Mouse (Mus musculus) gastrocnemius, postnatal 36 days (tissue): ENCODE data around the gene Zbtb18. TPM values are rescaled to one million over a fixed set of nuclear protein-coding genes. Genes with fewer than 3 reads are reported as not detected.
"Not testable (repeated sequence)": the region's sequence is repeated elsewhere in the genome, so short reads cannot be mapped to it uniquely, and the experiment has no call there.

ENCODE experiments used
- DNase-seq, 2 experiments: peaks; one replicate each; pipeline ENCODE4 v3.0.0; 2022
- intact Hi-C: fragments of 180-260 bp; cut with DNase I; formaldehyde crosslinking; loops from one replicate; pipeline ENCODE4 v1.15.1; 2025
- total RNA-seq, 2 experiments: library from RNA; stranded (reverse); gene quantifications; 2 replicates each; pipeline ENCODE4 v1.2.3; 2021

Gene Zbtb18
- total RNA-seq, 2 experiments from 2014 or later: 89.0 to 92.0 TPM

- intact Hi-C loops: no loop called here
- DNase-seq: no peak
Observed at GRCm38 (mm10) chr1:177445461-177446130, 3.4 kb downstream of the Zbtb18 start.

GRCm38 (mm10) chr1:177447086-177447485, 4.9 kb downstream of the Zbtb18 start:
- intact Hi-C loops: no loop called here
- DNase-seq: no peak

GRCm38 (mm10) chr1:177447541-177448111, 5.5 kb downstream of the Zbtb18 start:
- intact Hi-C loops: no loop called here
- DNase-seq: no peak

- DNase-seq: no peak
- intact Hi-C loops: no loop called here
Observed at GRCm38 (mm10) chr1:177448121-177448561, 6.0 kb downstream of the Zbtb18 start.

GRCm38 (mm10) chr1:177448921-177449320, 6.8 kb downstream of the Zbtb18 start:
- intact Hi-C loops: no loop called here
- no peak for DNase-seq

- DNase-seq, intact Hi-C loops: not testable (repeated sequence)
Observed at GRCm38 (mm10) chr1:177449857-177450256, 7.7 kb downstream of the Zbtb18 start.

GRCm38 (mm10) chr1:177451041-177451440, 8.9 kb downstream of the Zbtb18 start:
- intact Hi-C loops: no loop called here
- DNase-seq: no peak

GRCm38 (mm10) chr1:177451991-177452431, 9.9 kb downstream of the Zbtb18 start:
- no peak for DNase-seq
- intact Hi-C loops: no loop called here

- DNase-seq: no peak
- intact Hi-C loops: no loop called here
Observed at GRCm38 (mm10) chr1:177452987-177453386, 10.8 kb downstream of the Zbtb18 start.

- intact Hi-C loops: no loop called here
- no peak for DNase-seq
Observed at GRCm38 (mm10) chr1:177453806-177454205, 11.7 kb downstream of the Zbtb18 start.

GRCm38 (mm10) chr1:177454492-177454891, 12.3 kb downstream of the Zbtb18 start:
- no peak for DNase-seq
- intact Hi-C loops: no loop called here

GRCm38 (mm10) chr1:177455466-177455865, 13.3 kb downstream of the Zbtb18 start:
- intact Hi-C loops: no loop called here
- no peak for DNase-seq

- intact Hi-C loops: no loop called here
- DNase-seq: no peak
Observed at GRCm38 (mm10) chr1:177456208-177456607, 14.1 kb downstream of the Zbtb18 start.

- intact Hi-C loops: no loop called here
- DNase-seq: no peak
Observed at GRCm38 (mm10) chr1:177456772-177457171, 14.6 kb downstream of the Zbtb18 start.

- no peak for DNase-seq
- intact Hi-C loops: no loop called here
Observed at GRCm38 (mm10) chr1:177457981-177458380, 15.8 kb downstream of the Zbtb18 start.

GRCm38 (mm10) chr1:177458456-177459389, 16.6 kb downstream of the Zbtb18 start:
- DNase-seq: no peak
- intact Hi-C loops: no loop called here

GRCm38 (mm10) chr1:177459536-177459935, 17.4 kb downstream of the Zbtb18 start:
- intact Hi-C loops: no loop called here
- no peak for DNase-seq

- no peak for DNase-seq
- intact Hi-C loops: no loop called here
Observed at GRCm38 (mm10) chr1:177467150-177467549, 25.0 kb downstream of the Zbtb18 start.

- no peak for DNase-seq
- intact Hi-C loops: no loop called here
Observed at GRCm38 (mm10) chr1:177468436-177468835, 26.3 kb downstream of the Zbtb18 start.

GRCm38 (mm10) chr1:177470091-177470490, 27.9 kb downstream of the Zbtb18 start:
- intact Hi-C loops: no loop called here
- DNase-seq: no peak

- intact Hi-C loops: no loop called here
- no peak for DNase-seq
Observed at GRCm38 (mm10) chr1:177470951-177471350, 28.8 kb downstream of the Zbtb18 start.
